Mouse (Mus musculus) NIH3T3 (cell line): Measurements from ENCODE around the gene Stpg3.

Experiments
- DNase-seq: peaks from one replicate; pipeline ENCODE4 v3.0.0-alpha.2; 2012; ENCODE audit warnings: low read depth

Gene Stpg3

DNA sequence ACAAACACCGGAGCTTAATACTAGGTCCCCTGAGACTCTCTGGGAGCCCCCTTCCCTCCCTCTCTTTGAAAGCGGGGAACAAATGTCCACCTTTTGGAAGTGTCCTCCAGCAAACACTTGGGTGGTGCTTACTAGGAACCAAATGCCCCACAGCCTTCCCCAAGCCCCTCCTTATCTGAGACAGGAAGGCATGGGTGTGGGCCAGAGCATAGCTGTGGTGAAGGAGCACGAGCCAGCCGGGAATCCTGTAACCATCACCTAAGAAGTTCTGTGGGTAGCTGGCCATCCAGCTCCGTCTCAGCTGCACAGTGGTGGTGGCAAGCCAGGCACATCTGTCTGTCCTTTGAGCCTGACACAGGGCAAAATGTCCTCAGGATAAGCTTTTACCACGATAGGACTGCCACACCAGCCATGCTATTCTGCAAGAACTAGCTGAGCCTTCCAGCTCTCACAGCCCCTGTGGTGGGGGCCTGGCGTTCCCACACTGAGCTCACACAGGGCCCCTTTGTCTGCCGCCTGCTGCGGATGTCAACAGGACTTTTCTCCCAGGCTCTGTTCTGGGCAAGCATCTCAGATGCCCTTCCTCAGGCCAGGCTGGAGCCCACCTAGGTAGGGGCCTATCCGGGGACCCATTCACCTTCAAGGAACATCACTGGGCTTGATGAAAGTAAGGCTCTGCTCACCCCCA lies 36.0 kb downstream of the Stpg3 start:
- no peak for DNase-seq

DNA sequence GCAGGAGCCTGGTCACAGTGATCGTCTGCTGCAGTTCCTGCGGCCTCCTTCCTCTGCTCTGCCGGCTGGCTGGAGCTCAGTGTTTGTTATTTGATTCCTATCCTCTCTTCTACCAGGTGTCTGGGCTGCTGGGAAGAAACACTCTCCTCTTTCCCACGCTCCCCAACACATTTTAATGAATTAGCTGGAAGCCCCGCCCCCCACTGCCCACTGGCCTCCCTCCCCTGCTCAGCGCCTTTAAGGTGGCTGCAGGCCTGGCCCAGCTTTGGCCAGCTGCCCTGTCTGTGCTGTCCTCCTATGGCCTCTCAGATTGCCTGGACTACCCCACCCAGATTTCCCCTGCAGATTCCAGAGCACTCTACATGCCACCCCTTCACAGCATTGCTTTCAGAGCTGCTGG lies 36.8 kb downstream of the Stpg3 start:
- peak; percentile 39 for DNase-seq

DNA sequence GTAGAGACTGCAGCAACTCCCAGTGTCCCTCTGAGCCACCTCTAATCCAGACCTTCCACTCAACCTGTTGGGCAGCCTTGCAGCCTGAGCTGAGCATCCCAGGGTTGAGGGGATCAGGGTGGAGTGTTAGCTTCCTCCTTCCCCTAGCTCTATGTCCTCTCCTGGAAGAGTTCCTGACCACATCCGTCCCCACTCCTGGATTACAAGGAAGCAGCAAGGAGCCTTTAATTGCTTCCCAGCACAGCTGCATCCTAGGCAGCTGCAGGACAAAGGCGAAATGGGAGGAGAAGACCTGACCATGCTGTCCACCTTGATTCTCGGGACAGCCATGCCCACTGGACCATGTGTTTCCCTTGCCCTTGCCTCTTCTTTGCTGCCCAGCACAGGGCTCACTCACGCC lies 37.4 kb downstream of the Stpg3 start:
- no peak for DNase-seq

DNA sequence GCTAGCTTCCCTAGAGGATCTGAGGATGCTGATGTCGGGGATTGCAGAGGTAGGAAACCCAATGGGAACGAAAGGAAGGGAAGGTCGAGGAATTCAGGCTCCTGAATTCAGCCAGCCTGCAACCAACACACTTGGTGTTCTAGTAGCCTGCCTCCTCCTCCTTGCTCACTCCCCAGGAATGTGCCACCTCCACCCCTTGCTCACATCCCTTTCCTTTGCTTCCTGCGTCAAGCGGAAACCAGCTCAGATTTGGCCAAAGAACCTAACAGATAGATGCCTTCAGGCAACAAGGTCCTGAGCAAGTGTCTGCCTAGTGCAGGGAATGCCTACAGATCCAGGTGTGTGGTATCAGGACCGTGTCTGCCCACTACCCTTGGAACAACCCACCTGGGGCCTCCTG lies 37.9 kb downstream of the Stpg3 start:
- peak; percentile 49 for DNase-seq

DNA sequence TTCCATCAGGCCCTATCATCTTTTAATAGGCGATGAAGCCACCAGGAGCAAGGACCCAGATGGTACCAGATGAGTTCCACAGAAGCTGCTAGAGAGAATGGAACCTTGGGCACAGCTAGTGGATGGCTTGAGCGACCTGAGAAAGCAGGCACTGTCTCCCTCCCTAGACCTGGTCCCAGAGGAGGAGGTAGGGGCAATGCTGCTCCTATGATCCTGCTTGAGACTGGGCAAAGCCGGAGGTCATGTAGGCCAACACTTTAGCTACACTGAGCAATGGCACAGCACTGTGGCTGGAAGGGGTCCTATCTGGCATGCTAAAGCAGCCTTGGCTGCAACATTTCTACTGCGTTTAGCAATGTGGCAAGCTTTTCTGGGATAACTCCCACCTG lies 38.8 kb downstream of the Stpg3 start:
- DNase-seq = no peak

DNA sequence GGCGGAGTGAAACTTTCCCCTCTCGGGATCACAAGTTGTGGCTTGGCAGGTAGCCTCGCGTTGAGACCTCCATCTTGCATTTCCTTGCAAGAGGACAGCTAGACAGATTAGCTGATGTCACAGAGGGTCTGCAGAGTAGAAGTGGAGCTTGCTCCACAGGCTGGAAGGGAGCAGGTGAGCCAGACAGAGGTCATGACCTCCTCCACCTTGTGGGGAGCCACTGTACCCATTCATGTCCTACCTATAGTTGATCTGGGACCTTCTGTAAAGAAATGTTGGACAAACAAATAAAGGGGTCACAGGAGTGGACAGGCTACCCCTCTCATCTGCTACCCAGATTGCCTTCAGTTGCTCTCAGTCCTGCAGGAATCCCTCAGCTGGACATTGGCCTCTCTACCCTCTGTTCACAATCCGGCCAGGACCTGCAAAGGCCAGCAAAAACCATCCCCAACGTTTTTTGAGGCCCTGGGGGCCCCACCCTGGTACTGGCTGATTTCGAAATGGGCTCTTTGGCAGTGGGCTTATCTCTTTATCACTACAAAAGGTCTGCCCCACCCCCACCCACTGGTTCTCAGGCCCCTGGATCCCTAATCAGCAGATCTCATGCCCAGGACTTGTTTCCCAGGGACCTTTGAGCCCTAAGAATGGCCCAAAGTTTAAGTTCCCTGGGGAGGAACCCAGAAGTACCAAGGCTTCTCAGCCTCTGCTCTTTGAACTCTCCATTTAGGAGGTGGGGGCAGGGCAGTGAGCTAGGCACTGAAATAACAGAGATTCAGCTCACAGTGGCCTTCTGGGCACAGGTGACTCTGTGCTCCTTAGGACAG lies 39.4 kb downstream of the Stpg3 start:
- DNase-seq = no peak

DNA sequence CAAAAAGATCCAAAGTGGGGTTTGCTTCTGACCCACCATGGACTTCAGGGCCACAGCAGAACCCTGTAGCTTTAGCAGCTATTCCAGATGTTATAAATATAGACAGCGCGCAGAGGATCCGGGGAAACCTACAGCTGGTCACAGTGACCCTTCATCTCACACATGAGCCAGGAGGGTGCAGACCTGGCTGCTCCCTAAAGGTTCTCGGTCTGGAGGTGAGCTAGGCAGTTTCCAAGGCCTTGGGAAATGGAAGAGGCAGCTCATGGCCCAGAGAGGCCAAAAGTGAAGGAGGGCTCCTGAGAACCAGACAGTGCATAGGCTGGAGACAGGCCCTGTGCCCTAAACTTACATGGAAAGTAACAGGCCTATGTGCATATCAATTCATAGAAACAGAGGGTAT lies 40.6 kb downstream of the Stpg3 start:
- no peak for DNase-seq

DNA sequence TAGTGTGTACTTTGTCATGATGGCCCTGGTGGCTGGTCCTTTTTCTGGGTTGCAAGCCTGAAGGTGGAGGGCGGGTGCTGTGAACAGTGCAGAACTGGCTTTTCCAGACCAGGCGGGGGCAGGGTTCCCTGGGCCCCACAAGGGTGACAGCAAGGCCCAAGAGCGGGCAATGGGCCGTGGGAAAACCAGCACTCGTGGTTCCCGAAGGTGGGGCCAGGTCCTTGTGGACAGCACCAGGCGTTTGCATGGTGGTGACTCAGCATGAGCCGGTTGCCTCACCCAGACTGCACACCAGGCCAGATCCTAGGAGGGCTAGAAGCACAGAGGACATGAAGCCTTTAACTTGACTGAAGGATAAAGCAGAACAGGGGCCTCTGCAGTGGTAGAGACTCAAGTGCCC lies 41.8 kb downstream of the Stpg3 start:
- DNase-seq = peak; percentile 77

DNA sequence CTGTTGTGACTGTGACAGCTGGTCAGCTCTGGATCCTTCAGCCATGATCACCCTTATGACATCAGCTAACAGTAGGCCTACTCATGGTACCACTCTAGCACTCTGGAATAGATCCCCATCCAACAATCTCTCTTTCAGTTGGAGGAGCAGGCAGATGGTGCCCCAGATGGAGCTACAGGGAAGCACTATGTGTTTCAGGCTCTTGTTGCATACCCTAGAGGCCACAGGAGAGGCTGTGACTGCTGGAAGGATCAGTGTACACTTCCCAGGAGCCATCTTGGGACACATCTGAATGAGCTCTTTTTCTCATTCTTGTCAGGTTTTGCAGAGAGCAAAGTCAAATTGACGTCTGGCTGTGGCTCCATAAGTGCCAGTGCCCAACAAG lies 42.7 kb downstream of the Stpg3 start:
- no peak for DNase-seq

DNA sequence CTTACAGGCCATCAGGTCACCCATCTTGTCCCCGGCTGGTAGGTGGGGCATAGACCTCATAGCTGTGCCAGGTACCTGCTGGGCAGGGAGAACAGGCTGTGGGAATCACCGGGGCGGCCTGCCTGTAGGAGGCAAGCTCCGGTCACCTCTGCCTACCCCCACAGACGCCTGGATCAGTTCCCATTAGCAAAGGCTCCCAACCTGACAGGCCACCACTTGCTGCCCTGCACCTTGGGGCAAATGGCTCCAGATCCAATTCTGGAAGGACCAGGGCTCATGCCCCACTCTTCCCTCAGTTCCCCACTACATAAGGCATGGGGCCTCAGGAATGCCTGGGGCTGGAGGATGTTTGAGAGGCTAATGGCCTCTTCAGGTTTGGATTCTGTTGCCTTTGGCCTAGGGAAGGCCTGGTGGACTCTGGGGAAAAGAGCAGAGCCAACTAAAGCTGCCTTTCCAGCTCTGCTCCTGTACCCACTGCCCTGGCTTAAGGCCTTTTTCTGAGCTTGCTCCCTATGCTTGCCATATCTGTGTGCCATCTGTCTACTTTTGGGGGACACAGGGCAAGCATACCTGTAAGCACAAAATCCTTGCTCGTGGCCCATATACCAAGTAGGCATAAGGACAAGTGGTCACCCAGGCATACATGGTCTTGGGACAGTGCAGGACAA lies 43.2 kb downstream of the Stpg3 start:
- DNase-seq = no peak

DNA sequence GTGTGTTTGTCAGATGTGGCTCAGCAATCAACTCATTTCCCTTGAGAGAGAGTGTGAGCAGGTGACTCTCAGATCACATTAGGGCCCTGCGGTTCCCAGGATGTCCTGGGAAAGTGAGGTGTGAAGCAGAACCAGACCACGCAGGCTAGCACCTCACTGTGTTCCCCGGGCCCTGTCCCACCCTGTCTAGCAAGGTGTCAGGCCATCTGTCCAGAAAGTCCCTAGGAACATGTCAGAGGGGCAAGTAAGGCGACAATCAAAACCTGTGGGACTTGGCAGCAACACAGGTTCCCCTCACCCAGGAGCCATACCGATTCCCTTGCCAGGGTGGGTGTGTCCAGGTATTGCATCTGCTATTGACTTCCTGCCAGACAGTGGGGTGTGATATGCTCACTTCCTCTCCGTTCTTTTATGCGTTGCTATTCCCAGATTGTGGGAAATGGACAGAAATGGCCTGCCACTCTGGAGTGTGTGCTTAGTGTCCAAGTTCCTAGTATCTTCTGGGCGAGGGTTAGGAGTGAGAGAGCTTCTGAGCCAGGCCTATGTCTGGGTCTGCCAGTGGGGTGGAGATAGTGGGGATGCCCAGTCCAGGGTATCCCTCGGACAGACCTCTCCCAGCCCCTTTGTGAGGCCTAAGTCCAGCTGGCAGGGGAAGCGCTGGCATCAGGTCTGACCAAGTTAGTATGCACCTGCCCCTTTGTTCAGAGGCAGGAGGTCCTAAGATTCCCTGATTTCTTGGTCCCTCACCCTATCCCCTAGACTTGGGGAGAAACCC lies 43.9 kb downstream of the Stpg3 start:
- no peak for DNase-seq

DNA sequence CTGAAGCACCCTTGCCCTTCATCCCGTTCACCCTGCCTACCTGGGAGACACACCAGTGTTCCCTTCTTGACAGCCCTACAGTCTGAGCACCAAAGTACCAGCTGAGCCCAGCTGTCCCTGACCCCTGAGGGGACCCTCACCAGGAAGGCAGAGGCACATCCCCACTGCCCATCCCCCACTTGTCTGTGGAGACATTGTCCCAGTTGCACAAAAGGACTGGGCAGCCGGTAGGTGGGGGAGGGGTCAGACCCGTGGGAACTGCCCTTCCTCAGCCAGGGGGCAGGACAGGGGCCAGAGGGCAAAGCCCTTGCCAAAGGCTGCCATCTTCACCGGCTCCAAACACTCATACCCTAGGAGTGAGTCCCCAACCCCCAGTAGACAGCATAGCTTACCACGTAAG lies 44.7 kb downstream of the Stpg3 start:
- DNase-seq = no peak

DNA sequence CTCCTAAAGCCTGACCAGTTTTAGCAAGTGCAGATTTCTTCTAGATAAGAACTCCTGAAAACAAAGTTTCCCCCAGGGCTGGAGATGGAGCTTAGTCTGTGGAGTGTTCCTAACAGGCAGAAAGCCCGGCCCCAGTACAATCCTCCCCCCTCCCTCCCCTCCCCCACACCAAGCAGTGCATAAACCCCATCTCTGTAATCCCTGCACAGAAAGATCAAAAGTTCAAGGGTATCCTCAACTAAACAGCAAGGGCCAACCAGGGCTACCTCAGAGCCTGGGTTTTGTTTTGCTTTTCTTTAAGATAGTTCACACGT lies 45.8 kb downstream of the Stpg3 start:
- no peak for DNase-seq

DNA sequence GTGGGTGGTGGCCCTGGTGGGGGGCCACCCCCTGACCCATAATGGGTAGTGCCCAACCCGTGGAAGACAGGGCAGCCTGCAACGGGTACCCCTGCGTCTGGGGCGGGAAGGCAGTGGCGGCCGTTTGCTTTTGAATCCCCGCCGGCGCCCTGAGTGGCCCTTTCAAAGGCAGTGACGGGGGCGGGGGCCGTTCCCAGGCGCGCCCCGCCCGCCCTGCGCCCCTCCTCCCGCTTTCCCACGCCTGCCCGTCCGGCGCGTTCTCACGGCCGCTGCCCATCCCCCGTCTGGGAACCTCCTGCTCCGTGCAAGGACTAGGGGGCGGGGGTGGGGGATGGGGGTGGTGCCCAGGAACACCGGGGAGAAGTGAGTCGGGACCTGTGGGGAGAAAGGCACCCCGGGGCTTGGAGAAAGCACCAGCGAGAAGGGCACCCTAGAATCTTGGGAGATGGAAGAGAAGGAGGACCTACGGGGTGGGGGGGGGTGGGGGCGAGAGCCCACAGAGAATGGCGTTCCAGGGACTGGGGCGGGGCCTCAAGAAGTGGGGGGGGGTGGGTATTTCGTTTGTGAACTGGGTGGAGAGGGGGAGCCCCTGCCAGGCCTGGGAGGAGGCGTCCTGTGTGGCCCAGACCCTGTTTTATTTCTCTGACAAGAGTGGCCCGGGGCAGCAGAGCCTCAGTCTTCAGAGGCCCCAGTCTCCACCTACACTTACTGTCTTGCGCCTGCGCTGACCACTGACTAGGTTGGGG lies 46.3 kb downstream of the Stpg3 start:
- DNase-seq = peak; percentile 36

DNA sequence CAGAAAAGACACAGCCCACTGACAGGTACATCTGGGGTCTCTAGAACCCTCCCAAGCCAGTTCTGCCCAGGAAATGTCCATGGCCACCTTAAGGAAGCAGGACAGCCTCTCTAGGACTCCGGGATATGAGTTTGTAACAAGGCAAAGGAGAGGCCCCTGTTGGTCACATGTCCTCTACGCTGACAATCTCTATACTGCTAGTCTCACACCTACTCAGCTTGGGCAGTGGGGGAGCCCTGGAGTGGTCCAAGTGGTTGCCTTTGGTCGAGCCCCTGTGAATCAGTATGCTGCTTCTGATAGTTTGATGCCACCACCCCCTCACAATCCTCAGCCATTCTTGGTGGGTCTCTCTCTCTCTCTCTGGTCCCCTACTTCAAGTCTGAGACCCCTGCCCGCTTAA lies 47.0 kb downstream of the Stpg3 start:
- DNase-seq = no peak
